In genomic region chr17:48451753-48452444, GRCm38 (mm10) we compare ENCODE assay signal across 13 mouse cellular contexts. TPM values are rescaled to one million over a fixed set of nuclear protein-coding genes. Genes with fewer than 3 reads are reported as not detected.
DNase-seq lines count a peak whose midpoint lies in the region; ATAC-seq and TF ChIP-seq lines count a peak whose summit lies in the region.
"Had no signal": no experiment of that assay in that cellular context is flagged by ENCODE, and none has a peak within 500 bp of the region (broad histone marks: within the 10 kb centered on the region; RNA-seq: fewer than 3 reads in every experiment).

No protein-coding gene starts in this region.

- no peak for TF ChIP-seq EP300 in liver, embryonic 14.5 days (IDR thresholded peaks at IDR 0.05; ENCODE audit: low read depth)

- H3K4me1 ChIP-seq in kidney, embryonic 15.5 days, result peaks cover 18% of the 10 kb centered on the region
- H3K4me1 ChIP-seq in liver, embryonic 14.5 days (replicated peaks; ENCODE audit: control insufficient read depth in 2 of 2, insufficient read depth in 2 of 2, low read length in 1 of 2), result peaks cover 57 to 77% of the 10 kb centered on the region in 2 experiments
- H3K4me1 ChIP-seq: embryonic facial prominence, embryonic 12.5 days had no signal

- H3K4me3 ChIP-seq in kidney, embryonic 15.5 days (replicated peaks), result no peak overlapping the region
- H3K4me3 ChIP-seq in liver, embryonic 14.5 days (ENCODE audit: insufficient read depth in 1 of 2, low read depth in 2 of 2, low read length in 2 of 2), result peak overlapping the region; percentile 68 to 84
- H3K4me3 ChIP-seq: embryonic facial prominence, embryonic 12.5 days had no signal

- DNase-seq in kidney, postnatal 10 days, result no peak
- DNase-seq in MN1 (ENCODE audit: low spot score), result peak; percentile 23
- DNase-seq in liver, embryonic 14.5 days (ENCODE audit: low read depth in 3 of 3, low spot score in 3 of 3), result no peak
- DNase-seq in gastrocnemius, postnatal 4 days (ENCODE audit: low spot score in 2 of 2), result no peak
- no peak for DNase-seq in left cerebral cortex, postnatal 10 days (ENCODE audit: extremely low spot score in 1 of 2, low spot score in 2 of 2)
- DNase-seq in thymus, postnatal 14 days, result no peak
- DNase-seq: cerebellum, adult 11-12 months had no signal

- 0 out of 2 replicates have a peak overlapping the region, but pooled peaks have one; percentile 39 for H3K27ac ChIP-seq in kidney, embryonic 15.5 days
- H3K27ac ChIP-seq in liver, embryonic 14.5 days, result peak overlapping the region; percentile 97
- H3K27ac ChIP-seq: embryonic facial prominence, embryonic 12.5 days had no signal

- WGBS in kidney, embryonic 15.5 days, result 67% methylated on average over 9 of the region's 9 CpGs
- WGBS in liver, embryonic 14.5 days (ENCODE audit: insufficient replicate concordance), result 55% methylated on average over 9 of the region's 9 CpGs

- no peaks in the 10 kb centered on the region for H3K36me3 ChIP-seq in kidney, embryonic 15.5 days
- peaks cover 18% of the 10 kb centered on the region for H3K36me3 ChIP-seq in liver, embryonic 14.5 days (replicated peaks; ENCODE audit: control insufficient read depth, insufficient read depth, low read depth)
- H3K36me3 ChIP-seq: embryonic facial prominence, embryonic 12.5 days had no signal

- intact Hi-C loops in left cerebral cortex, postnatal 10 days (cut with DNase I), result no loop called here

- no peak overlapping the region for H3K4me2 ChIP-seq in kidney, embryonic 15.5 days
- peak overlapping the region; percentile 91 for H3K4me2 ChIP-seq in liver, embryonic 14.5 days (ENCODE audit: low read depth)
- H3K4me2 ChIP-seq: embryonic facial prominence, embryonic 12.5 days had no signal

- no peak for ATAC-seq in kidney, embryonic 15.5 days (replicated peaks; ENCODE audit: low FRiP score)
- ATAC-seq in erythroblast, adult 5-6 weeks (replicated peaks; ENCODE audit: low FRiP score, poor library complexity, severe bottlenecking), result 0 out of 2 replicates have a peak, but pooled peaks have one; percentile 19
- ATAC-seq in liver, embryonic 14.5 days (ENCODE audit: insufficient read depth), result peak; percentile 14; the same call in 1 of the 2 replicates

- no peaks in the 10 kb centered on the region for H3K9me3 ChIP-seq in kidney, embryonic 15.5 days (replicated peaks)
- H3K9me3 ChIP-seq in liver, embryonic 14.5 days (ENCODE audit: control insufficient read depth, low read length), result no peaks in the 10 kb centered on the region
- H3K9me3 ChIP-seq: embryonic facial prominence, embryonic 12.5 days had no signal

- H3K27me3 ChIP-seq in kidney, embryonic 15.5 days, result no peaks in the 10 kb centered on the region
- H3K27me3 ChIP-seq in liver, embryonic 14.5 days (ENCODE audit: control insufficient read depth, insufficient read depth, low read length), result no peaks in the 10 kb centered on the region
- H3K27me3 ChIP-seq: embryonic facial prominence, embryonic 12.5 days had no signal

- no peak for TF ChIP-seq CTCF in liver, embryonic 14.5 days (IDR thresholded peaks at IDR 0.05; ENCODE audit: low read depth)

- no peak overlapping the region for H3K9ac ChIP-seq in kidney, embryonic 15.5 days
- peak overlapping the region; percentile 86 for H3K9ac ChIP-seq in liver, embryonic 14.5 days (replicated peaks)
- H3K9ac ChIP-seq: embryonic facial prominence, embryonic 12.5 days had no signal

RNA-seq across cellular contexts. Expression of gene Tspo2, which starts 0.6 kb away (rescaled TPM):
- 2.4 and 4.1 TPM in 2 replicates for polyA plus RNA-seq in kidney, embryonic 15.5 days (2015; fragmentation: Nextera tagmentation; extraction: Ambion mirVana)
- 503 and 549 TPM in 2 replicates for total RNA-seq in erythroblast, adult 5-6 weeks (2015; ENCODE audit: low replicate concordance)
- total RNA-seq in erythroblast, adult 5-6 weeks (2017; ENCODE audit: low replicate concordance), result 671 and 837 TPM in 2 replicates
- 169 and 210 TPM in 2 replicates for polyA plus RNA-seq in liver, embryonic 14.5 days (2012; rRNA removed)
- polyA plus RNA-seq in liver, embryonic 14.5 days (2014; fragmentation: Nextera tagmentation; extraction: Ambion mirVana), result 168 and 176 TPM in 2 replicates
- total RNA-seq in gastrocnemius, postnatal 4 days (2021), result under 1 TPM in 1 of 2 experiments, not detected in 1; 0.20 TPM
- total RNA-seq in left cerebral cortex, postnatal 10 days (2021), result not detected
- total RNA-seq: gastrocnemius, adult 18-20 months; left cerebral cortex, postnatal 25 days had no signal

RNA-seq across cellular contexts. Expression of gene Unc5cl, which starts 2.8 kb away (rescaled TPM):
- 5.6 and 5.7 TPM in 2 replicates for polyA plus RNA-seq in kidney, embryonic 15.5 days (2015; fragmentation: Nextera tagmentation; extraction: Ambion mirVana)
- 56.8 and 60.7 TPM in 2 replicates for total RNA-seq in erythroblast, adult 5-6 weeks (2015; ENCODE audit: low replicate concordance)
- 32.9 and 47.0 TPM in 2 replicates for total RNA-seq in erythroblast, adult 5-6 weeks (2017; ENCODE audit: low replicate concordance)
- polyA plus RNA-seq in liver, embryonic 14.5 days (2012; rRNA removed), result 4.8 and 5.8 TPM in 2 replicates
- 3.0 and 4.2 TPM in 2 replicates for polyA plus RNA-seq in liver, embryonic 14.5 days (2014; fragmentation: Nextera tagmentation; extraction: Ambion mirVana)
- total RNA-seq in gastrocnemius, postnatal 4 days (2021), result not detected
- total RNA-seq in left cerebral cortex, postnatal 10 days (2021), result under 1 TPM; 0.15 to 0.26 TPM
- total RNA-seq: gastrocnemius, adult 18-20 months had no signal
- polyA plus RNA-seq: heart, postnatal 0 days had no signal

RNA-seq across cellular contexts. Expression of gene Apobec2, which starts 19.2 kb away (rescaled TPM):
- polyA plus RNA-seq in kidney, embryonic 15.5 days (2015; fragmentation: Nextera tagmentation; extraction: Ambion mirVana), result 4.2 and 6.9 TPM in 2 replicates
- not detected in 2 replicates for total RNA-seq in erythroblast, adult 5-6 weeks (2015; ENCODE audit: low replicate concordance)
- not detected in 2 replicates for total RNA-seq in erythroblast, adult 5-6 weeks (2017; ENCODE audit: low replicate concordance)
- polyA plus RNA-seq in liver, embryonic 14.5 days (2012; rRNA removed), result 0.12 and 0.27 TPM in 2 replicates
- 0.36 and 0.48 TPM in 2 replicates for polyA plus RNA-seq in liver, embryonic 14.5 days (2014; fragmentation: Nextera tagmentation; extraction: Ambion mirVana)
- total RNA-seq in gastrocnemius, postnatal 4 days (2021), result 100 to 1,000 TPM; 585 to 600 TPM
- total RNA-seq in left cerebral cortex, postnatal 10 days (2021), result under 1 TPM; 0.24 TPM
- total RNA-seq: left cerebral cortex, postnatal 25 days had no signal

RNA-seq across cellular contexts. Expression of gene Oard1, which starts 42.1 kb away (rescaled TPM):
- 72.4 and 74.9 TPM in 2 replicates for polyA plus RNA-seq in kidney, embryonic 15.5 days (2015; fragmentation: Nextera tagmentation; extraction: Ambion mirVana)
- 28.2 and 32.1 TPM in 2 replicates for total RNA-seq in erythroblast, adult 5-6 weeks (2015; ENCODE audit: low replicate concordance)
- 31.6 and 34.2 TPM in 2 replicates for total RNA-seq in erythroblast, adult 5-6 weeks (2017; ENCODE audit: low replicate concordance)
- 16.6 and 28.2 TPM in 2 replicates for polyA plus RNA-seq in liver, embryonic 14.5 days (2012; rRNA removed)
- 51.1 and 52.4 TPM in 2 replicates for polyA plus RNA-seq in liver, embryonic 14.5 days (2014; fragmentation: Nextera tagmentation; extraction: Ambion mirVana)
- 10 to 100 TPM; 11.7 to 13.4 TPM for total RNA-seq in gastrocnemius, postnatal 4 days (2021)
- total RNA-seq in left cerebral cortex, postnatal 10 days (2021), result 10 to 100 TPM; 10.7 to 10.9 TPM

RNA-seq across cellular contexts. Expression of gene Nfya, which starts 42.2 kb away (rescaled TPM):
- polyA plus RNA-seq in kidney, embryonic 15.5 days (2015; fragmentation: Nextera tagmentation; extraction: Ambion mirVana), result 15.8 and 17.8 TPM in 2 replicates
- total RNA-seq in erythroblast, adult 5-6 weeks (2015; ENCODE audit: low replicate concordance), result 44.0 and 47.2 TPM in 2 replicates
- total RNA-seq in erythroblast, adult 5-6 weeks (2017; ENCODE audit: low replicate concordance), result 30.6 and 42.7 TPM in 2 replicates
- 31.6 and 32.7 TPM in 2 replicates for polyA plus RNA-seq in liver, embryonic 14.5 days (2012; rRNA removed)
- 6.9 and 8.2 TPM in 2 replicates for polyA plus RNA-seq in liver, embryonic 14.5 days (2014; fragmentation: Nextera tagmentation; extraction: Ambion mirVana)
- total RNA-seq in gastrocnemius, postnatal 4 days (2021), result 10 to 100 TPM; 26.9 to 29.3 TPM
- total RNA-seq in left cerebral cortex, postnatal 10 days (2021), result 10 to 100 TPM; 33.3 to 34.3 TPM

Comparison
In these comparisons a context has a peak if more than half of its experiments do, and no peak if none do; other contexts are left out.
1. RNA of gene Tspo2, which starts 0.6 kb away (total RNA-seq): 503 to 837 TPM in erythroblast, adult 5-6 weeks; 0.20 TPM in gastrocnemius, postnatal 4 days and not detected in left cerebral cortex, postnatal 10 days; every median in the first group is over 100 times any median in the second.
2. RNA of gene Unc5cl, which starts 2.8 kb away (total RNA-seq): 32.9 to 60.7 TPM in erythroblast, adult 5-6 weeks; 0.15 to 0.26 TPM in left cerebral cortex, postnatal 10 days and not detected in gastrocnemius, postnatal 4 days; every median in the first group is over 10 times any median in the second.
3. RNA of gene Apobec2, which starts 19.2 kb away (total RNA-seq): 585 to 600 TPM in gastrocnemius, postnatal 4 days; 0.24 TPM in left cerebral cortex, postnatal 10 days and not detected in erythroblast, adult 5-6 weeks; every median in the first group is over 100 times any median in the second.